Mouse (Mus musculus): ENCODE data around the gene Trim62. TPM values are rescaled to one million over a fixed set of nuclear protein-coding genes. Genes with fewer than 3 reads are reported as not detected.

The Trim62 gene
- total RNA-seq (2023): 6.4 TPM

GRCm38 (mm10) chr4:128883379-128883781, at the start of gene Trim62:
Gene Trim62, plus strand, starts transcription at chr4:128883580.

Other genes starting within 250 kb of the Trim62 start
- gene Phc2, start 228.9 kb upstream of the Trim62 start, total RNA-seq (2023): 88.5 TPM
- 1.9 TPM for gene A3galt2, start 128.2 kb upstream of the Trim62 start, total RNA-seq (2023)
- 40.3 TPM for gene Zfp362, start 77.5 kb upstream of the Trim62 start, total RNA-seq (2023)
- not detected for gene Azin2, start 78.9 kb downstream of the Trim62 start, total RNA-seq (2023)
- 57.8 TPM for gene Ak2, start 108.4 kb downstream of the Trim62 start, total RNA-seq (2023)
- 70.2 TPM for gene Rnf19b, start 174.7 kb downstream of the Trim62 start, total RNA-seq (2023)
- gene Tmem54, start 222.0 kb downstream of the Trim62 start, total RNA-seq (2023): not detected
- gene Hpca, start 238.5 kb downstream of the Trim62 start, total RNA-seq (2023): not detected